Mouse (Mus musculus) cerebellum, adult 11 months (tissue): ENCODE data around the gene Pax7.

ENCODE experiments used
- DNase-seq: peaks from one replicate; pipeline ENCODE4 v3.0.0; 2022

Pax7 gene

GRCm38 (mm10) chr4:139747190-139747936 is 86.0 kb downstream of the Pax7 start:
- no peak for DNase-seq

GRCm38 (mm10) chr4:139746177-139746576 is 87.2 kb downstream of the Pax7 start:
- no peak for DNase-seq

GRCm38 (mm10) chr4:139744765-139745395 is 88.4 kb downstream of the Pax7 start:
- DNase-seq, result no peak

GRCm38 (mm10) chr4:139743626-139744025 is 89.7 kb downstream of the Pax7 start:
- DNase-seq, result no peak

GRCm38 (mm10) chr4:139737035-139737434 is 96.3 kb downstream of the Pax7 start:
- no peak for DNase-seq

GRCm38 (mm10) chr4:139727101-139727500 is 106.2 kb downstream of the Pax7 start:
- DNase-seq, result no peak

- DNase-seq, result no peak
Observed at GRCm38 (mm10) chr4:139725421-139725820, 107.9 kb downstream of the Pax7 start.

- no peak for DNase-seq
Observed at GRCm38 (mm10) chr4:139724296-139724695, 109.0 kb downstream of the Pax7 start.

GRCm38 (mm10) chr4:139718978-139719377 is 114.3 kb downstream of the Pax7 start:
- DNase-seq, result no peak

GRCm38 (mm10) chr4:139716477-139717169 is 116.7 kb downstream of the Pax7 start:
- DNase-seq, result no peak

GRCm38 (mm10) chr4:139715241-139715932 is 117.9 kb downstream of the Pax7 start:
- no peak for DNase-seq

- no peak for DNase-seq
Observed at GRCm38 (mm10) chr4:139710467-139711334, 122.6 kb downstream of the Pax7 start.

- DNase-seq, result no peak
Observed at GRCm38 (mm10) chr4:139705986-139706385, 127.3 kb downstream of the Pax7 start.

GRCm38 (mm10) chr4:139703468-139703867 is 129.9 kb downstream of the Pax7 start:
- DNase-seq, result no peak

GRCm38 (mm10) chr4:139702914-139703313 is 130.4 kb downstream of the Pax7 start:
- no peak for DNase-seq

GRCm38 (mm10) chr4:139698602-139699001 is 134.7 kb downstream of the Pax7 start:
- no peak for DNase-seq

- no peak for DNase-seq
Observed at GRCm38 (mm10) chr4:139697755-139698154, 135.6 kb downstream of the Pax7 start.

GRCm38 (mm10) chr4:139693315-139693714 is 140.0 kb downstream of the Pax7 start:
- no peak for DNase-seq

- no peak for DNase-seq
Observed at GRCm38 (mm10) chr4:139689627-139690269, 143.6 kb downstream of the Pax7 start.

- no peak for DNase-seq
Observed at GRCm38 (mm10) chr4:139688058-139688457, 145.3 kb downstream of the Pax7 start.
